Mouse (Mus musculus) forebrain, postnatal 0 days (tissue): ENCODE results near the gene Ep400. TPM values are rescaled to one million over a fixed set of nuclear protein-coding genes. Genes with fewer than 3 reads are reported as not detected.
A peak's percentile ranks its signal among the peaks of the same experiment; 100 is the strongest.

Source experiments
- ATAC-seq: fragments of 200-750 bp; cut with Nextera tagmentation; 2 replicates; pipeline ENCODE4 v1.8.0; 2017; ENCODE audit warnings: mild to moderate bottlenecking, moderate library complexity
- DNase-seq: peaks from one replicate; pipeline ENCODE4 v3.0.0-alpha.2; 2015
- H3K27ac ChIP-seq: fragments of 300-500 bp; sonication (generic); 2 replicates; pipeline ENCODE4 v1.5.1; 2014; ENCODE audit warnings: low read depth, mild to moderate bottlenecking, antibody characterized with exemption, low read length, moderate library complexity, mixed read lengths
- H3K27me3 ChIP-seq: fragments of 300-500 bp; sonication (generic); 2 replicates; pipeline ENCODE4 v1.6.1; 2014; ENCODE audit warnings: mild to moderate bottlenecking, low read length, mixed read lengths; ENCODE audit not compliant: insufficient read depth
- H3K36me3 ChIP-seq: fragments of 300-500 bp; sonication (generic); 2 replicates; pipeline ENCODE4 v1.6.1; 2014; ENCODE audit warnings: mild to moderate bottlenecking, moderate library complexity; ENCODE audit not compliant: insufficient read depth
- H3K4me1 ChIP-seq: fragments of 300-500 bp; sonication (generic); 2 replicates; pipeline ENCODE4 v1.6.1; 2014; ENCODE audit warnings: antibody characterized with exemption; ENCODE audit not compliant: insufficient read depth
- H3K4me2 ChIP-seq: fragments of 300-500 bp; sonication (generic); 2 replicates; pipeline ENCODE4 v1.6.1; 2014; ENCODE audit warnings: low read depth, mild to moderate bottlenecking, moderate library complexity
- H3K4me3 ChIP-seq: fragments of 300-500 bp; sonication (generic); 2 replicates; pipeline ENCODE4 v1.5.1; 2014; ENCODE audit warnings: low read depth, low read length, mixed read lengths
- H3K9ac ChIP-seq: fragments of 300-500 bp; sonication (generic); 2 replicates; pipeline ENCODE4 v1.6.1; 2014; ENCODE audit warnings: mild to moderate bottlenecking
- H3K9me3 ChIP-seq: fragments of 300-500 bp; sonication (generic); 2 replicates; pipeline ENCODE4 v1.6.1; 2016; ENCODE audit warnings: low read length
- CTCF ChIP-seq: sonication (generic); IDR thresholded peaks from 2 replicates; pipeline ENCODE4 v1.5.1; 2016; ENCODE audit warnings: antibody characterized with exemption, control low read depth, low read depth
- WGBS: fragments of 180-500 bp; shearing (Covaris S2); extraction: QIAGEN DNeasy Blood & Tissue Kit; methylation state at CpG from one replicate; pipeline ENCODE4 v1.1.7; 2014; 5-methylcytosine and 5-hydroxymethylcytosine counted together
- polyA plus RNA-seq: library from polyadenylated mRNA; unstranded; fragments of >200 nt; fragmentation: Nextera tagmentation; extraction: Ambion mirVana; gene quantifications from 2 replicates; pipeline ENCODE4 v1.2.1, GENCODE M21; 2015
- total RNA-seq: library from RNA; depleted of rRNA; stranded (reverse); fragments of >200 nt; gene quantifications from 2 replicates; pipeline ENCODE4 v1.2.3, GENCODE M21; 2014; rRNA removed

The Ep400 gene
- total RNA-seq = 60.8 and 66.4 TPM in 2 replicates
- 25.2 and 37.4 TPM in 2 replicates for polyA plus RNA-seq

DNA sequence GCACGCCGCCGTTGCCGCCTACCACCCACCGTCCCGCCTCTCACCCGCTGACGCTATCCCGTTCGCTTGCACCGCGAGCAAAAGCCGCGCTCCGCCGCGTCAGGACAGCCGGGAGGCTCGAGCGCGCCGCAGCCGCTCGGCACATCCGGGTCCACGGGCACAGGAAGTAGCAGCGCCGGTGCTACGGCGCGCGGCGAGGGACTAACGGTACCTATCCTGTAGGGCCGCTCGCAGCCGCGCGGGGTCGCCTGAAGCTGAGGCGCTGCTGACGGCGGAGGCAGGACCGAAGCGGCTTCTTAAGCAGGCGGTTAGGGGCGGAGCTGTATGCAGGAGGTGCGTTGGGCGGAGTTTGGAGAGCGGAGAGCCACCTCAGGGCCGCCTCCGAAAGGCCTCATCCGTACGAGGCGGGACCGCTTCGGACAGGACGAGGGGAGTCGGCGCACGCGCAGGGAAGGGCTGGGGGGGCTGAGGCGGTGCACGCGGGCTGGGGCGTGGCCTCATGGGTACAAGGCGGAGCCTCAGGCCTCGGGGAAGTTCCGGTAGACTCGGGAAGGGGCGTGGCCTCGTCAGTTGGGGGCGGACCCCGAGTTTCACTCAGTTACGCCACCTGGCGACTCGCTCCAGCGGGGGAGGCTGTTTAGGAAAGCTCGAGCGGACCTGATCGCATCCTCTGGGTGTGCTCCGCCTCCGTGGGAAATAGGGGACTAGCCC is at the start of gene Ep400:
TSS of gene Ep400 (minus strand) at position 270 of the 711 bp plus-strand sequence.
- Histone ChIP-seq H3K27ac (peak within 1 kb of the TSS; percentile 94), H3K9ac (peak within 1 kb of the TSS; percentile 93), H3K36me3 (peaks cover 12% of the 10 kb centered on the region), H3K4me2 (peak within 1 kb of the TSS; percentile 54), H3K9me3 (no peaks in the 10 kb centered on the region), H3K4me3 (peak within 1 kb of the TSS; percentile 73), H3K27me3 (no peaks in the 10 kb centered on the region), H3K4me1 (peaks cover 9% of the 10 kb centered on the region)
- ATAC-seq (peak; percentile 97), DNase-seq (peak; percentile 100)
- peak; percentile 87 for TF ChIP-seq CTCF
- 2% methylated on average over 82 of the region's 83 CpGs for WGBS

DNA sequence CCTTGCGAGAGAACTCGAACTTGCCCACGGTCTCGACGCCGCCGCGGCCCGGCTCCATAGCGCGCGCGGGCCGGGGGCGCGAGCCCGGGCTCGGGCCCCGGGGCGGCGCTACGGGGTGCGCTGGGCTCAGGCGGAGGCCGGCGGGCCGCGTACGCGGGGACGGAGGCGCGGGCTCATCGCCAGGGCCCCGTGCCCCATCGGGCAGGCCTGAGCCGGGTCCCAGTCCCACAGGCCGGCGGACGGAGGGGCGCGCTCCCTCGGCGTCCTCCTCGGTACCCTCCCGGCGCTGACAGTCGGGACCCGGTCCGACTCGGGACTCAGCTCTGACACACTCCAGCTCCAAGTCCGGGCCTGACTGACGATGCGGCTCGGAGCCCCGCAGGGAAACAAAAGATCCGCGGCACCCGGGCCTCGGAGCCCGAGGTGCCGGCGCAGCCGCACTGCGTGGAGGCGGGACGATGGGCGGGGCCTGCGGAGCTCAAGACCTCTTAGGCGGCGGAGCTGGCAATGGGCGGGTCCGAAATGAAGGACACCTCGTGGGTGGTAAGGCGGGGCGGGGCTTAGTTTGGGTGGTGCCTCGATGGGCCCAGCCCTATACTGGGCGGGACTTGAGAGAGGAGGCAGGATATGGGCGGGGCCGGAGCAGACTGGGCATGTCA is 39.3 kb upstream of the Ep400 start, which contains the start of gene Ulk1:
TSS of gene Ulk1 (minus strand) at position 431 of the 659 bp plus-strand sequence.
- peak within 1 kb of the TSS; percentile 88 for H3K27ac ChIP-seq
- DNase-seq = peak; percentile 99
- peak within 1 kb of the TSS; percentile 98 for H3K4me3 ChIP-seq
- H3K9me3 ChIP-seq = no peaks in the 10 kb centered on the region
- peak within 1 kb of the TSS; percentile 98 for H3K9ac ChIP-seq
- no peak for TF ChIP-seq CTCF
- WGBS = 3% methylated on average over 76 of the region's 80 CpGs
- H3K36me3 ChIP-seq = peaks cover 9% of the 10 kb centered on the region
- H3K27me3 ChIP-seq = no peaks in the 10 kb centered on the region
- peak; percentile 97 for ATAC-seq
- peak within 1 kb of the TSS; percentile 96 for H3K4me2 ChIP-seq
- peaks cover 26% of the 10 kb centered on the region for H3K4me1 ChIP-seq

DNA sequence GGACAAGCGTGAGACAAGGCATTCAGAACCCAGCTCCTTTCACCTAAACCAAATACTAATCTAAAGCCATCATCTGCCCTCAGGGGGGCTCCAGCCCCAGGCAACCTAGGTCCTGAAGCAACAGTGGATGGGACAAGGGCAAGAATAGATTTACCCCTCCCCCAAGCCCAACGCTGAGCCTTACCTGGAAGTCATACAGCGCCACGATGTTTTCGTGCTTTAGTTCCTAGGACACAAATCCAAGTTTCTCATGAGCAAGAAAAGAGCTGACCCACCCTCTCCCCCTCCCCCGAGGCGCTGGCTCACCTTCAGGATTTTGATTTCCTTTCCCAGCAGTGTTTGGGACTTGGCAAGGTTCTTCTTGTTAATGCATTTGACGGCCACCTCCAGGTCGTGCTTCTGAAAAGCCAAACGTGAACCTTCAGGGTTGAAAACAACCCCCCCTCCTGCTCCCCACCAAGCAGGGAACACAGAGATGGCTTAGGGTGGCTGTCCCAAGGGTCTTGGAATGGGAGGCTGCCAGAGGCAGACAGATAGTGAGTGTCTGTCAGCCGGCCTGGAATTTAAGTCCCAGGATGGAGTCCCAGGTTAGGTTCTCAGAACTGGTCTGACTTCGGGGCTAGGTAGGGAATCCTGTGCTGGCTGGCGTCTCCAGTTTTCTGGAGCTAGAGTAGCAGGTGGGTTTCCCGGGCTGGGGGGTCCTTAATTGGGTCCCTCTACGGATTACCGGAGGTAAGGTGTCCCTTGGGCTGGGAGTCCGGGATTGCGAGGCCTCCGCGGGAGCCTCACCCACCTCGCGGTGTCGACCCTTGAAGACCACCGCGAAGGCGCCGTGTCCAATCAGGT is 38.5 kb upstream of the Ep400 start:
- no peak for TF ChIP-seq CTCF
- Histone ChIP-seq H3K9me3 (no peaks in the 10 kb centered on the region), H3K36me3 (peaks cover 12% of the 10 kb centered on the region), H3K9ac (peak overlapping the region; percentile 98), H3K4me2 (peak overlapping the region; percentile 96), H3K4me3 (peak overlapping the region; percentile 98), H3K27me3 (no peaks in the 10 kb centered on the region), H3K4me1 (peaks cover 26% of the 10 kb centered on the region), H3K27ac (peak overlapping the region; percentile 88)
- 1% methylated on average over 27 of the region's 27 CpGs for WGBS
- DNase-seq = peak; percentile 24
- ATAC-seq = no peak

DNA sequence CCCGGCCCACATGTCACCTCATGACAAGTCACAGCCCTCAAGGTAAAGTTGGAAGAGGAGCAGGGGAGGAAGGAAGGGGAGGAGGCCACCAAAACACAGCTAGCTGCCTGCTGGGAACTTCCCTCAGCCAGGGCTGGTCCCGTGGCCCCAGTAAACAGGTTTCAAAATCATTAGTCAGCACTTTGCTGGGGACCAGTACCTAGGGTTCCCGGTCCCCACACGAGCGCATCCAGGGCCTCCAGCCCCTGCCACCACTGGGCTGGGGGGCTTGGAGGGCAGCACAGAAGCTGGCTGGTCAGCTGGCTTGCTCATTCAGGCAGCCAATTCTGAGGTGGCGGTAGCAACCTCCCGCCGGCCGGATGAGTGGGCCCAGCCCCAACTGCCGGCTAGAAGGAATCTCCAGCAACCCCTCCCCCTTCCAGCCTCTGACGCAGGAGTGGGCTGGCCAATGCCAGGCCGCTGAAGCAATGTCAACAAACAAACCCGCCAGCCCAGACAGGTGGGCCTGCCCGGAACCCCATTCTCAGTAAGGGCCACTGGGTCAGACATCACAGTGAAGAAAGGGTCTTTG is 37.6 kb upstream of the Ep400 start:
- WGBS = 4% methylated on average over 14 of the region's 14 CpGs
- H3K9me3 ChIP-seq = no peaks in the 10 kb centered on the region
- DNase-seq = peak; percentile 65
- H3K4me1 ChIP-seq = peaks cover 26% of the 10 kb centered on the region
- no peak for TF ChIP-seq CTCF
- peak overlapping the region; percentile 98 for H3K4me3 ChIP-seq
- H3K4me2 ChIP-seq = peak overlapping the region; percentile 96
- H3K27me3 ChIP-seq = no peaks in the 10 kb centered on the region
- H3K9ac ChIP-seq = peak overlapping the region; percentile 98
- 0 out of 2 replicates have a peak overlapping the region, but pooled peaks have one; percentile 88 for H3K27ac ChIP-seq
- H3K36me3 ChIP-seq = peaks cover 12% of the 10 kb centered on the region
- ATAC-seq = no peak; the same call in 1 of the 2 replicates

DNA sequence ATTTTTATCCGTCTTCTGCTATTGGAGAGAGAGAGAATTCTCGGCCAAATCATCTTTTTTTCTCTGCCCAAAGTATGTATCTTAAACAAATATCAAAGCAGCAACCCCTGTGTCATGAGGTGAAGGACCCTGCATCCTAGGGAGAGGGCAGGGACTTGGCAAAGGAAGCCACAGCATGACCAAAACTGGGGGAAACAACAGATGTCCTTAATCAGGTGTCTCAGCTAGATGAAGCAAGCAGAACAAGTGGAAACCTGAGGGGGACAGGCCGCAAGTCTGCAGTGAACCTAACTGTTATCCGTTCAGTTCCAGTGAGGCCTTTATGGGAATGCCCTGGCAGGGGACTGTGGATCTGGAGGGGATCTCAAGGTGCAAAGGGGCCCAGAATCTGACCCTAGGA is 36.9 kb upstream of the Ep400 start:
- Histone ChIP-seq H3K9me3 (no peaks in the 10 kb centered on the region), H3K4me1 (peaks cover 26% of the 10 kb centered on the region), H3K36me3 (peaks cover 17% of the 10 kb centered on the region), H3K27me3 (no peaks in the 10 kb centered on the region), H3K4me3 (peak overlapping the region; percentile 98), H3K27ac (no peak overlapping the region), H3K9ac (no peak overlapping the region; the same call in 1 of the 2 replicates), H3K4me2 (peak overlapping the region; percentile 96)
- DNase-seq (no peak), ATAC-seq (no peak)
- no peak for TF ChIP-seq CTCF
- WGBS = 82% methylated on average over 4 of the region's 4 CpGs

DNA sequence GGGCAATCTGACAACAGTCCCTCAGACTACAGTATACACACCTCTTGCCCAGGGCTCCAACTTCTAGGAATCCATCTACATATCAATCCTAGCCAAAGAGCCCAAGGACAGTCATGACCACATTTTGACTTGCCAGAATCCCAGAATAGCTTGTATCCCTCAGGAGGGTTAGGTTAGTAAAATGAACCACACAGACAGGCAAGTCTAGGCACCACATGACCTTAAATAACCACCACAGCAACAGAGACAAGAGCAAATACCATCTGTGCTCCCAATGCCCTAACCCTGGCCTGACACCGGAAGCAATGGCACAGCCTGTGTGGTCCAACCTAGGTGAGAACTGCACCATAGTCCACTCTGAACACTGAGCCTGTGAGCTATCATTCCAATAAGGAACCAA is 36.2 kb upstream of the Ep400 start:
- peaks cover 26% of the 10 kb centered on the region for H3K4me1 ChIP-seq
- H3K9me3 ChIP-seq = no peaks in the 10 kb centered on the region
- H3K27ac ChIP-seq = no peak overlapping the region
- no peaks in the 10 kb centered on the region for H3K27me3 ChIP-seq
- H3K36me3 ChIP-seq = peaks cover 18% of the 10 kb centered on the region
- ATAC-seq = no peak
- H3K9ac ChIP-seq = no peak overlapping the region
- H3K4me3 ChIP-seq = no peak overlapping the region
- 91% methylated on average over 1 of the region's 1 CpGs for WGBS
- peak overlapping the region; percentile 96; the same call in 1 of the 2 replicates for H3K4me2 ChIP-seq
- no peak for DNase-seq
- no peak for TF ChIP-seq CTCF
